Mouse (Mus musculus) E14TG2a.4 (cell line): Measurements from ENCODE around the gene Nudt8.
A peak's percentile ranks its signal among the peaks of the same experiment; 100 is the strongest.

Experiments used
- H3K27me3 ChIP-seq: 2 replicates; pipeline ENCODE4 v1.6.1; 2014; ENCODE audit warnings: low read length, control low read depth; ENCODE audit not compliant: insufficient read depth
- H3K36me3 ChIP-seq: 2 replicates; pipeline ENCODE4 v1.6.1; 2014; ENCODE audit warnings: low read length, control low read depth; ENCODE audit not compliant: insufficient read depth
- H3K4me1 ChIP-seq: replicated peaks from 2 replicates; pipeline ENCODE4 v1.6.1; 2014; ENCODE audit warnings: low read depth, low read length, control low read depth
- H3K4me3 ChIP-seq: replicated peaks from 2 replicates; pipeline ENCODE4 v1.5.1; 2014; ENCODE audit warnings: mild to moderate bottlenecking, low read length
- H3K9me3 ChIP-seq: 2 replicates; pipeline ENCODE4 v1.6.1; 2014; ENCODE audit warnings: low read length, control low read depth
- CTCF ChIP-seq: conservative IDR thresholded peaks from 2 replicates; pipeline ENCODE4 v1.5.1; 2014; ENCODE audit warnings: low read length
- NANOG ChIP-seq: IDR thresholded peaks from 2 replicates; pipeline ENCODE4 v1.6.1; 2014; ENCODE audit warnings: borderline replicate concordance, low read length, mixed read lengths
- POU5F1 ChIP-seq: IDR thresholded peaks from 2 replicates; pipeline ENCODE4 v1.6.1; 2014; ENCODE audit warnings: low read length, borderline replicate concordance

Gene Nudt8

GRCm38 (mm10) chr19:4014802-4015201, 14.4 kb downstream of the Nudt8 start:
- TF ChIP-seq POU5F1, result no peak
- TF ChIP-seq NANOG, result no peak
- no peak for TF ChIP-seq CTCF
- H3K9me3 ChIP-seq, result no peaks in the 10 kb centered on the region
- no peaks in the 10 kb centered on the region for H3K27me3 ChIP-seq
- peaks cover 17% of the 10 kb centered on the region for H3K36me3 ChIP-seq
- H3K4me3 ChIP-seq, result no peak overlapping the region
- H3K4me1 ChIP-seq, result peaks cover 78% of the 10 kb centered on the region

GRCm38 (mm10) chr19:4015635-4016034, 15.3 kb downstream of the Nudt8 start:
- TF ChIP-seq CTCF, result no peak
- no peak for TF ChIP-seq POU5F1
- TF ChIP-seq NANOG, result no peak
- H3K27me3 ChIP-seq, result no peaks in the 10 kb centered on the region
- peaks cover 83% of the 10 kb centered on the region for H3K4me1 ChIP-seq
- H3K4me3 ChIP-seq, result peak overlapping the region; percentile 0; the same call in 1 of the 2 replicates
- H3K36me3 ChIP-seq, result peaks cover 9% of the 10 kb centered on the region
- H3K9me3 ChIP-seq, result no peaks in the 10 kb centered on the region

GRCm38 (mm10) chr19:4017921-4018587, 17.7 kb downstream of the Nudt8 start:
- H3K4me1 ChIP-seq, result peaks cover 66% of the 10 kb centered on the region
- no peak overlapping the region for H3K4me3 ChIP-seq
- H3K9me3 ChIP-seq, result no peaks in the 10 kb centered on the region
- no peaks in the 10 kb centered on the region for H3K36me3 ChIP-seq
- no peak for TF ChIP-seq CTCF
- no peak for TF ChIP-seq POU5F1
- TF ChIP-seq NANOG, result no peak
- no peaks in the 10 kb centered on the region for H3K27me3 ChIP-seq

- no peak overlapping the region for H3K4me3 ChIP-seq
- H3K4me1 ChIP-seq, result peaks cover 58% of the 10 kb centered on the region
- H3K27me3 ChIP-seq, result no peaks in the 10 kb centered on the region
- TF ChIP-seq NANOG (no peak), CTCF (peak; percentile 57), POU5F1 (no peak)
- H3K9me3 ChIP-seq, result no peaks in the 10 kb centered on the region
- no peaks in the 10 kb centered on the region for H3K36me3 ChIP-seq
Observed at GRCm38 (mm10) chr19:4018743-4019583, 18.6 kb downstream of the Nudt8 start.

GRCm38 (mm10) chr19:4023185-4023584, 22.8 kb downstream of the Nudt8 start:
- TF ChIP-seq POU5F1 (no peak), CTCF (no peak), NANOG (no peak)
- Histone ChIP-seq H3K4me1 (peaks cover 21% of the 10 kb centered on the region), H3K27me3 (no peaks in the 10 kb centered on the region), H3K36me3 (no peaks in the 10 kb centered on the region), H3K4me3 (no peak overlapping the region), H3K9me3 (peaks cover 22% of the 10 kb centered on the region)

- no peaks in the 10 kb centered on the region for H3K27me3 ChIP-seq
- H3K9me3 ChIP-seq, result peaks cover 50% of the 10 kb centered on the region
- no peak overlapping the region for H3K4me3 ChIP-seq
- no peaks in the 10 kb centered on the region for H3K36me3 ChIP-seq
- TF ChIP-seq NANOG (no peak), CTCF (no peak), POU5F1 (no peak)
- H3K4me1 ChIP-seq, result 0 out of 2 replicates have a peak, but pooled peaks cover 1% of the 10 kb centered on the region
Observed at GRCm38 (mm10) chr19:4027576-4027975, 27.2 kb downstream of the Nudt8 start.

GRCm38 (mm10) chr19:4032668-4033067, 32.3 kb downstream of the Nudt8 start:
- TF ChIP-seq CTCF (no peak), NANOG (no peak), POU5F1 (no peak)
- no peaks in the 10 kb centered on the region for H3K27me3 ChIP-seq
- H3K9me3 ChIP-seq, result peaks cover 34% of the 10 kb centered on the region
- H3K36me3 ChIP-seq, result peaks cover 14% of the 10 kb centered on the region
- H3K4me1 ChIP-seq, result peaks cover 24% of the 10 kb centered on the region
- H3K4me3 ChIP-seq, result no peak overlapping the region

- H3K9me3 ChIP-seq, result peaks cover 27% of the 10 kb centered on the region
Observed at GRCm38 (mm10) chr19:4033298-4033697, 32.9 kb downstream of the Nudt8 start.

More at GRCm38 (mm10) chr19:4033298-4033697, 32.9 kb downstream of the Nudt8 start:
- TF ChIP-seq NANOG (no peak), POU5F1 (no peak), CTCF (no peak)
- peaks cover 14% of the 10 kb centered on the region for H3K36me3 ChIP-seq
- no peak overlapping the region for H3K4me3 ChIP-seq
- peaks cover 29% of the 10 kb centered on the region for H3K4me1 ChIP-seq
- no peaks in the 10 kb centered on the region for H3K27me3 ChIP-seq
